Mouse (Mus musculus) ES-E14 (cell line): Measurements from ENCODE around the gene Slc4a2. TPM values are rescaled to one million over a fixed set of nuclear protein-coding genes. Genes with fewer than 3 reads are reported as not detected.

ENCODE experiments used
- DNase-seq: peaks from one replicate; pipeline ENCODE4 v3.0.0-alpha.2; 2013; ENCODE audit warnings: low read depth, low spot score
- H3K27ac ChIP-seq: 2 replicates; pipeline ENCODE4 v1.5.1; 2012; ENCODE audit warnings: low read depth, mild to moderate bottlenecking, low read length, moderate library complexity, mixed read lengths; ENCODE audit not compliant: poor library complexity, insufficient read depth, severe bottlenecking
- H3K36me3 ChIP-seq: 2 replicates; pipeline ENCODE4 v1.6.1; 2012; ENCODE audit warnings: mild to moderate bottlenecking, low read length, moderate library complexity, mixed read lengths; ENCODE audit not compliant: control insufficient read depth, poor library complexity, insufficient read depth, severe bottlenecking
- H3K4me1 ChIP-seq, 2 experiments: fragments of 150-350 bp in 1 of 2; sonication (generic) in 1 of 2; 2 replicates each; pipeline ENCODE4 v1.6.1; 2012; ENCODE audit warnings: low read length in 2 of 2, mild to moderate bottlenecking in 1 of 2, mixed read lengths in 1 of 2; ENCODE audit not compliant: control insufficient read depth in 2 of 2, insufficient read depth in 2 of 2, poor library complexity in 1 of 2
- H3K4me3 ChIP-seq, 2 experiments: fragments of 150-350 bp in 1 of 2; sonication (generic) in 1 of 2; 2 replicates each; pipeline ENCODE4 v1.5.1; 2012; ENCODE audit warnings: low read length in 2 of 2, low read depth in 1 of 2, mild to moderate bottlenecking in 1 of 2, mixed read lengths in 1 of 2; ENCODE audit not compliant: insufficient read depth in 1 of 2, poor library complexity in 1 of 2, severe bottlenecking in 1 of 2
- H3K9ac ChIP-seq: 2 replicates; pipeline ENCODE4 v1.6.1; 2012; ENCODE audit warnings: low read depth, mild to moderate bottlenecking, low read length, mixed read lengths; ENCODE audit not compliant: poor library complexity, insufficient read depth, severe bottlenecking
- H3K9me3 ChIP-seq: fragments of 150-350 bp; sonication (generic); 2 replicates; pipeline ENCODE4 v1.6.1; 2012; ENCODE audit warnings: low read depth, mild to moderate bottlenecking, low read length; ENCODE audit not compliant: control insufficient read depth, insufficient read depth
- CHD2 ChIP-seq: IDR thresholded peaks from 2 replicates; pipeline ENCODE4 v1.6.1; 2014; ENCODE audit warnings: mild to moderate bottlenecking, low read depth, low read length, inconsistent platforms
- HCFC1 ChIP-seq: IDR thresholded peaks from 2 replicates; pipeline ENCODE4 v1.6.1; 2012; ENCODE audit warnings: low read length, inconsistent platforms, borderline replicate concordance; ENCODE audit not compliant: insufficient read depth
- MAFK ChIP-seq: IDR thresholded peaks from 2 replicates; pipeline ENCODE4 v1.6.1; 2014; ENCODE audit warnings: mild to moderate bottlenecking, low read depth, low read length, inconsistent platforms; ENCODE audit not compliant: insufficient read depth
- ZC3H11A ChIP-seq: IDR thresholded peaks from 2 replicates; pipeline ENCODE4 v1.6.1; 2012; ENCODE audit warnings: low read depth, mild to moderate bottlenecking, inconsistent platforms, low read length, borderline replicate concordance
- ZNF384 ChIP-seq: IDR thresholded peaks from 2 replicates; pipeline ENCODE4 v1.6.1; 2012; ENCODE audit warnings: low read depth, low read length, inconsistent platforms
- in situ Hi-C, 2 experiments: fragments of 600-800 bp; cut with MboI; formaldehyde crosslinking; loops; one replicate each; pipeline ENCODE4 v1.15.1; 2025; ENCODE audit warnings: low sequenced_read_pairs in 2 of 2, inconsistent platforms in 1 of 2; ENCODE audit not compliant: unreplicated experiment in 2 of 2
- total RNA-seq: library from RNA; depleted of rRNA; stranded (reverse); fragments of 300-350 nt; gene quantifications from 2 replicates; pipeline ENCODE4 v1.2.3, GENCODE M21; 2012

The Slc4a2 gene
- total RNA-seq, 1 experiment, result 30.4 TPM

DNA sequence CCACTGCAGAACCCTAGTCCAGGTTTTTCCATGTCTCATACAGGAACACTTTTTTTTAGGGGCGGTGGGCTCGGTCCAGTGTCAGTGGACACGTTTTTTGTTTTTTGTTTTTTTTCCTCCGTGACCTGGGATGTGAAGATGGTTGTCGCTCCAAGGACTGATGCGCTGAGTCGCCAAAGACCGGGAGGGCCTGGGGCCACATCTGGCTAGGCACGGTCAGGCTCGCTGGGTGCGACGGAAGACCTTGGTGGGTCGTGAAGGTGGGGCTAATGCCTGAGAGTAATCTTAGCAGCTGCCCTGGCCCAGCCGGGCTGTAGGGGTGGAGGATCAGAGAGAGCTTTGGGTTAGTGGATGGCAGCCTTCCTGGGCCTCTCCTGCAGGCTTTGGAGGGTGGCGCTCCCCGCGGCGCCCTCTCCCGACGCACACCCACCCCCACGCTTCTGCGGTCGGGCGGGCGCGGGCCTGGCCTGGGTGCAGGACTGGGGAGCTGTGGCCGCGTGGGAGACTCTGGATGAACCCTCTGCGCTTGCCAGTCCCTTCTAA is 29.1 kb downstream of the Slc4a2 start:
- no peaks in the 10 kb centered on the region for H3K9me3 ChIP-seq
- peaks cover 3 to 21% of the 10 kb centered on the region in 2 experiments; a peak in 2 of 4 replicates for H3K4me1 ChIP-seq
- no peak for DNase-seq
- peak overlapping the region; percentile 89 to 92 for H3K4me3 ChIP-seq
- no peaks in the 10 kb centered on the region; the same call in 1 of the 2 replicates for H3K36me3 ChIP-seq
- H3K9ac ChIP-seq, result peak overlapping the region; percentile 86
- in situ Hi-C loops, result loop anchor here in 1 of 2 experiments (5.0 kb wide), 1 partner anchor 35 kb away; no protein-coding TSS in a partner anchor
- TF ChIP-seq ZC3H11A (no peak), CHD2 (no peak), ZNF384 (no peak), HCFC1 (no peak), MAFK (no peak)
- H3K27ac ChIP-seq, result no peak overlapping the region

DNA sequence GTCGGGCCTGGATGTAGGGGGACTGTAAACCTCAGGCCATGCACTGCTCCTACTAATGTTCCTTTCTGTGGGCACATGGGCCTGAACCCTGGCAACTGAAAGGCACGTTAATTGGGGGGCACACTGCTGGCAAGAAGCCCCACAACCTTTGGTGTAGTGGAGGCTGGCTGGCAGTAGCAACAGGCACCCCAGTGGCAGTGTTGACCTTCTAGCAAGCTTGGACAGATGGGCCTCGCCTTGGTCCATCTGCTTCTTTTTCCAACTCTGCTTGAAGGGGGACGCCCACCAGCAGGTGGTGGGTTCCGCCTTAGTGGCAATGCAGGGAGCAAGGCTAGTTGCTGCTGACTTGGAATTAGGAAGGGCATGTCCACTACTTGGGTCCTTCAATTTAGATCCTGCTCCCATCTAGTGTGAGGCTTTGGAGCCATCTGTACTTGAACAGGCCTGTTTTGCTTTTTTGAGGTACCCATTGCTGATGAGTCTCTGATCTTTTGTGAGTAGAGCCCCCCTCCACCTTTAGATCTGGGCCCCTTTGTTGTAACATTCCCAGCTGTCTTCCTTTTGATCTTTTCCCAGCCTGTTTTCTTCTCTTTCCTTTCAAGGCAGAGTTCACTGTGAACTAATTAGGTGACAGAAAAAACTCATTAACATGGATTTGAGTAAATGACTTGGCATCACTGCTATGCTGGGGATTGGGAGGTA is 29.8 kb downstream of the Slc4a2 start:
- Histone ChIP-seq H3K9me3 (no peaks in the 10 kb centered on the region), H3K9ac (peak overlapping the region; percentile 86; the same call in 1 of the 2 replicates), H3K4me3 (peak overlapping the region; percentile 89 to 92), H3K27ac (no peak overlapping the region), H3K36me3 (no peaks in the 10 kb centered on the region; the same call in 1 of the 2 replicates), H3K4me1 (peaks cover 3 to 18% of the 10 kb centered on the region in 2 experiments; a peak in 2 of 4 replicates)
- in situ Hi-C loops, result loop anchor here in 1 of 2 experiments (5.0 kb wide), 1 partner anchor 36 kb away; no protein-coding TSS in a partner anchor
- DNase-seq, result no peak
- TF ChIP-seq CHD2 (no peak), HCFC1 (no peak), ZNF384 (no peak), ZC3H11A (no peak), MAFK (no peak)

DNA sequence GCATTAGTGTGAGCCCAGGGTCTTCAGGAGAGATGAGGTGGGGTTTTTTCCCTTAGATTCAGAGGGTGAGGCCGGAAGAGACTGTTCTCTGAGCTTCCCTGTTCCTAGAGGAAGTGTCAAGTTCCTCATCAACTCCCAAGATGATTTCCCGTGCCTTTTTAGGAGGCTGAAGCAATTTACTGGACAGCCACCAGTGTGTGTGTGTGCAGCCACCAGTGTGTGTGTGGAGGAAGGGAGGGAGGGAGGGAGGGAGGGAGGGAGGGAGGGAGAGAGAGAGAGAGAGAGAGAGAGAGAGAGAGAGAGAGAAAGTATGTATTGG is 30.3 kb downstream of the Slc4a2 start:
- no peak for DNase-seq
- no peak for TF ChIP-seq HCFC1
- TF ChIP-seq ZNF384, result no peak
- no peak for TF ChIP-seq ZC3H11A
- TF ChIP-seq CHD2, result no peak
- TF ChIP-seq MAFK, result no peak
- in situ Hi-C loops, result loop anchor here in 1 of 2 experiments (5.0 kb wide), 1 partner anchor 37 kb away; no protein-coding TSS in a partner anchor
- H3K27ac ChIP-seq, result no peak overlapping the region
- H3K36me3 ChIP-seq, result no peaks in the 10 kb centered on the region; the same call in 1 of the 2 replicates
- no peaks in the 10 kb centered on the region for H3K9me3 ChIP-seq
- H3K4me1 ChIP-seq, result peaks cover 3 to 18% of the 10 kb centered on the region in 2 experiments; a peak in 2 of 4 replicates
- H3K9ac ChIP-seq, result no peak overlapping the region
- no peak overlapping the region for H3K4me3 ChIP-seq

DNA sequence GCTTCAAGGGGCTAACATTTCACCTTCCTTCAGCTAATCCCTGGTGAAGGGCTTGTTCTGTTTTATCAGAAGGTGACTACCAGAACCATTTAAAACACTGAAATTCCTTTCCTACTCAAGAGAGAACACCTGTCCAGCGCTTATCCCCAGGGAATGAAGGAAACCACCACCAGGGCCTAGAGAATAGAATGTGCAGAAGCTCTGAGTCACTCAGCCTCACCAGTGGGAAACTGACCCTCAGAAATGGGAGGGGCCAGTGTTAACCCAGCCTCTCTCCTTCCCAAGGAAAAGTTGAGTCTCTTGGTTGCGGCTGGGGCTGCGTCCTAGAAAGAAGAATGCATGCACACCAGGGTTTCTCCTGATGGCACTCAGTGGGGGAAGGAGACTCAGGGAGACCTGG is 31.4 kb downstream of the Slc4a2 start:
- Histone ChIP-seq H3K36me3 (no peaks in the 10 kb centered on the region; the same call in 1 of the 2 replicates), H3K27ac (no peak overlapping the region), H3K4me1 (peaks cover 3 to 18% of the 10 kb centered on the region in 2 experiments; a peak in 2 of 4 replicates), H3K4me3 (peak overlapping the region in 1 of 2 experiments; percentile 7; a peak in 1 of 4 replicates), H3K9me3 (no peaks in the 10 kb centered on the region), H3K9ac (no peak overlapping the region)
- in situ Hi-C loops, result no loop called here
- DNase-seq, result no peak
- TF ChIP-seq CHD2 (no peak), MAFK (no peak), HCFC1 (no peak), ZC3H11A (no peak)

GRCm38 (mm10) chr5:24455613-24456012 is 32.0 kb downstream of the Slc4a2 start:
- no peak overlapping the region for H3K4me3 ChIP-seq

More at GRCm38 (mm10) chr5:24455613-24456012, 32.0 kb downstream of the Slc4a2 start:
- TF ChIP-seq MAFK (no peak), ZC3H11A (no peak), HCFC1 (no peak), CHD2 (no peak), ZNF384 (no peak)
- Histone ChIP-seq H3K27ac (no peak overlapping the region), H3K9me3 (no peaks in the 10 kb centered on the region), H3K36me3 (no peaks in the 10 kb centered on the region; the same call in 1 of the 2 replicates), H3K9ac (peak overlapping the region; percentile 58), H3K4me1 (peaks cover 3 to 18% of the 10 kb centered on the region in 2 experiments; a peak in 2 of 4 replicates)
- no peak for DNase-seq
- in situ Hi-C loops, result no loop called here
